Mouse (Mus musculus): ENCODE measurements around the gene Gbf1. TPM values are rescaled to one million over a fixed set of nuclear protein-coding genes. Genes with fewer than 3 reads are reported as not detected.

The Gbf1 gene
- total and polyA plus RNA-seq, 3 experiments, result 8.6 to 26.1 (median 18.7) TPM

- Histone ChIP-seq H3K4me1 (ENCODE audit: control insufficient read depth in 1 of 2, insufficient read depth in 2 of 2) (no peaks in the 10 kb centered on the region), H3K27ac (ENCODE audit: insufficient read depth, low read depth) (no peak overlapping the region), H3K27me3 (replicated peaks) (peaks cover 54% of the 10 kb centered on the region), H3K4me3 (replicated peaks in 1 of 3; ENCODE audit: low read depth in 2 of 3, low read length in 2 of 3, poor library complexity in 1 of 3) (no peak overlapping the region), H3K36me3 (replicated peaks in 1 of 2; ENCODE audit: control insufficient read depth in 1 of 2, insufficient read depth in 1 of 2, low read length in 1 of 2) (no peaks in the 10 kb centered on the region), H3K9me3 (replicated peaks; ENCODE audit: low read length) (no peaks in the 10 kb centered on the region), H3K9ac (ENCODE audit: insufficient read depth, low read depth) (no peak overlapping the region), H3K4me2 (ENCODE audit: insufficient read depth, low read depth, poor library complexity, severe bottlenecking) (no peak overlapping the region), H3K79me2 (replicated peaks; ENCODE audit: control insufficient read depth, extremely low read depth, insufficient read depth, poor library complexity, severe bottlenecking) (no peaks in the 10 kb centered on the region)
- no peak for DNase-seq (ENCODE audit: extremely low read depth)
- in situ Hi-C loops (cut with MboI; ENCODE audit: low pct_ligation_motif_present, low pct_unique_long_range_greater_than_20kb, low sequenced_read_pairs), result no loop called here
- dilution Hi-C loops (cut with MboI; ENCODE audit: extremely low pct_ligation_motif_present, extremely low pct_unique_long_range_greater_than_20kb, low sequenced_read_pairs), result no loop called here
- no peak for TF ChIP-seq JUN (IDR thresholded peaks at IDR 0.05; ENCODE audit: insufficient read depth, low read depth, low read length)
- TF ChIP-seq MXI1 (IDR thresholded peaks at IDR 0.05; ENCODE audit: low read depth, low read length), result no peak
- TF ChIP-seq ZMIZ1 (IDR thresholded peaks at IDR 0.05; ENCODE audit: low read depth, low read length), result no peak
- no peak for TF ChIP-seq IRF4 (IDR thresholded peaks at IDR 0.05; ENCODE audit: low read depth, low read length)
These were observed 32.9 kb upstream of the Gbf1 start for GRCm38 (mm10) chr19:46119458-46119857.

GRCm38 (mm10) chr19:46120872-46121271 is 31.4 kb upstream of the Gbf1 start:
- H3K9me3 ChIP-seq (replicated peaks; ENCODE audit: low read length), result no peaks in the 10 kb centered on the region
- no peak overlapping the region for H3K4me3 ChIP-seq (replicated peaks in 1 of 3; ENCODE audit: low read depth in 2 of 3, low read length in 2 of 3, poor library complexity in 1 of 3)
- in situ Hi-C loops (cut with MboI; ENCODE audit: low pct_ligation_motif_present, low pct_unique_long_range_greater_than_20kb, low sequenced_read_pairs), result no loop called here
- no peaks in the 10 kb centered on the region for H3K79me2 ChIP-seq (replicated peaks; ENCODE audit: control insufficient read depth, extremely low read depth, insufficient read depth, poor library complexity, severe bottlenecking)
- H3K9ac ChIP-seq (ENCODE audit: insufficient read depth, low read depth), result no peak overlapping the region
- DNase-seq (ENCODE audit: extremely low read depth), result no peak
- TF ChIP-seq ZKSCAN1 (IDR thresholded peaks at IDR 0.05; ENCODE audit: borderline replicate concordance, low read depth, low read length) (no peak), EP300 (IDR thresholded peaks at IDR 0.05; ENCODE audit: low read length) (no peak), JUN (IDR thresholded peaks at IDR 0.05; ENCODE audit: insufficient read depth, low read depth, low read length) (no peak), IRF4 (IDR thresholded peaks at IDR 0.05; ENCODE audit: low read depth, low read length) (no peak), CHD1 (IDR thresholded peaks at IDR 0.05; ENCODE audit: low read depth, low read length) (no peak), SIN3A (IDR thresholded peaks at IDR 0.05; ENCODE audit: low read length) (no peak), POLR2A (IDR thresholded peaks at IDR 0.05; ENCODE audit: low read depth, low read length) (no peak), SMC3 (IDR thresholded peaks at IDR 0.05; ENCODE audit: low read depth, low read length) (no peak), RCOR1 (conservative IDR thresholded peaks at IDR 0.05; ENCODE audit: low read depth, low read length) (no peak), UBTF (IDR thresholded peaks at IDR 0.05; ENCODE audit: low read depth, low read length) (no peak), MYC (IDR thresholded peaks at IDR 0.05; ENCODE audit: low read depth, low read length) (no peak), ZNF384 (IDR thresholded peaks at IDR 0.05; ENCODE audit: low read depth, low read length) (no peak), PAX5 (IDR thresholded peaks at IDR 0.05; ENCODE audit: low read length) (no peak), USF1 (IDR thresholded peaks at IDR 0.05; ENCODE audit: low read depth, low read length) (no peak), HCFC1 (IDR thresholded peaks at IDR 0.05; ENCODE audit: low read depth, low read length) (no peak)
- H3K4me2 ChIP-seq (ENCODE audit: insufficient read depth, low read depth, poor library complexity, severe bottlenecking), result no peak overlapping the region
- peaks cover 56% of the 10 kb centered on the region for H3K27me3 ChIP-seq (replicated peaks)
- dilution Hi-C loops (cut with MboI; ENCODE audit: extremely low pct_ligation_motif_present, extremely low pct_unique_long_range_greater_than_20kb, low sequenced_read_pairs), result no loop called here
- H3K27ac ChIP-seq (ENCODE audit: insufficient read depth, low read depth), result no peak overlapping the region
- H3K4me1 ChIP-seq (ENCODE audit: control insufficient read depth in 1 of 2, insufficient read depth in 2 of 2), result no peaks in the 10 kb centered on the region
- H3K36me3 ChIP-seq (replicated peaks in 1 of 2; ENCODE audit: control insufficient read depth in 1 of 2, insufficient read depth in 1 of 2, low read length in 1 of 2), result no peaks in the 10 kb centered on the region
